Mouse (Mus musculus) hindbrain, embryonic 12.5 days (tissue): ENCODE results near the gene Adgrb3. TPM values are rescaled to one million over a fixed set of nuclear protein-coding genes. Genes with fewer than 3 reads are reported as not detected.
A peak's percentile ranks its signal among the peaks of the same experiment; 100 is the strongest.
"Not testable (repeated sequence)": the region's sequence is repeated elsewhere in the genome, so short reads cannot be mapped to it uniquely, and the experiment has no call there.

ENCODE experiments used
- ATAC-seq: fragments of 200-750 bp; cut with Nextera tagmentation; 2 replicates; pipeline ENCODE4 v1.8.0; 2017; ENCODE audit warnings: moderate TSS enrichment; ENCODE audit not compliant: low FRiP score
- H3K27ac ChIP-seq: fragments of 300-500 bp; sonication (generic); 2 replicates; pipeline ENCODE4 v1.5.1; 2016; ENCODE audit warnings: mild to moderate bottlenecking
- H3K27me3 ChIP-seq: fragments of 300-500 bp; sonication (generic); 2 replicates; pipeline ENCODE4 v1.6.1; 2016; ENCODE audit warnings: mild to moderate bottlenecking
- H3K36me3 ChIP-seq: fragments of 300-500 bp; sonication (generic); 2 replicates; pipeline ENCODE4 v1.6.1; 2016; ENCODE audit warnings: mild to moderate bottlenecking
- H3K4me1 ChIP-seq: fragments of 300-500 bp; sonication (generic); 2 replicates; pipeline ENCODE4 v1.6.1; 2016
- H3K4me2 ChIP-seq: fragments of 300-500 bp; sonication (generic); replicated peaks from 2 replicates; pipeline ENCODE4 v1.6.1; 2016; ENCODE audit warnings: mild to moderate bottlenecking
- H3K4me3 ChIP-seq: fragments of 300-500 bp; sonication (generic); 2 replicates; pipeline ENCODE4 v1.5.1; 2016; ENCODE audit warnings: mild to moderate bottlenecking
- H3K9ac ChIP-seq: fragments of 300-500 bp; sonication (generic); 2 replicates; pipeline ENCODE4 v1.6.1; 2016; ENCODE audit warnings: mild to moderate bottlenecking, moderate library complexity
- H3K9me3 ChIP-seq: fragments of 300-500 bp; sonication (generic); replicated peaks from 2 replicates; pipeline ENCODE4 v1.6.1; 2016; ENCODE audit warnings: mild to moderate bottlenecking
- WGBS: fragments of 180-500 bp; shearing (Covaris S2); methylation state at CpG from one replicate; pipeline ENCODE4 v1.1.7; 2016; 5-methylcytosine and 5-hydroxymethylcytosine counted together
- polyA plus RNA-seq: library from polyadenylated mRNA; unstranded; fragments of >200 nt; fragmentation: Nextera tagmentation; extraction: Ambion mirVana; gene quantifications from 2 replicates; pipeline ENCODE4 v1.2.1, GENCODE M21; 2016

The Adgrb3 gene
- polyA plus RNA-seq, 1 experiment from 2014 or later = 22.4 TPM

GRCm38 (mm10) chr1:25490174-25490573 lies 339.3 kb downstream of the Adgrb3 start:
- WGBS = 77% methylated on average over 2 of the region's 2 CpGs

DNA sequence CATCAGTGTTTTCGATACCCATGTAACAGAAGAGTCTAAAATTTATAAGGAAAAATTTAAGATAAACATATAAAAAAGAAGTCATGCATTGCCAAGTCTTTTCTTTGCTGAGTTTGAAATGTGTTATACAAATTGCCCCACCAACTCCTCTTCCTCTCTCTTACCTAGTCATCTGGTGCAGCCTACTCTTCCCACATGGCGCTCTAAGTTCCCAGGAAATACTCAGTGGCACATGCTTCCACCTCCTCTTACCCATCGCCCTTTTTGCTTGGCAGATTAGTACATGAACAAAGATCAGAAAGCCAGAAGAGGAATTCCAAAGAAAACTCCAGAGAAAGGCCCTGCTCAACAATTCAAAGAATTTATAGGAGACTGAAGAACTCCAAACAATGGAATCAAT lies 353.8 kb downstream of the Adgrb3 start:
- Histone ChIP-seq H3K9ac (no peak overlapping the region), H3K4me1 (no peaks in the 10 kb centered on the region), H3K4me3 (no peak overlapping the region), H3K36me3 (no peaks in the 10 kb centered on the region), H3K9me3 (no peaks in the 10 kb centered on the region), H3K4me2 (no peak overlapping the region), H3K27ac (no peak overlapping the region), H3K27me3 (no peaks in the 10 kb centered on the region)
- 76% methylated on average over 3 of the region's 3 CpGs for WGBS
- no peak for ATAC-seq

More at GRCm38 (mm10) chr1:25490174-25490573, 339.3 kb downstream of the Adgrb3 start:
- Histone ChIP-seq H3K36me3 (no peaks in the 10 kb centered on the region), H3K4me2 (no peak overlapping the region), H3K4me1 (no peaks in the 10 kb centered on the region), H3K9me3 (no peaks in the 10 kb centered on the region), H3K9ac (no peak overlapping the region), H3K4me3 (no peak overlapping the region), H3K27ac (no peak overlapping the region), H3K27me3 (no peaks in the 10 kb centered on the region)
- ATAC-seq = no peak

DNA sequence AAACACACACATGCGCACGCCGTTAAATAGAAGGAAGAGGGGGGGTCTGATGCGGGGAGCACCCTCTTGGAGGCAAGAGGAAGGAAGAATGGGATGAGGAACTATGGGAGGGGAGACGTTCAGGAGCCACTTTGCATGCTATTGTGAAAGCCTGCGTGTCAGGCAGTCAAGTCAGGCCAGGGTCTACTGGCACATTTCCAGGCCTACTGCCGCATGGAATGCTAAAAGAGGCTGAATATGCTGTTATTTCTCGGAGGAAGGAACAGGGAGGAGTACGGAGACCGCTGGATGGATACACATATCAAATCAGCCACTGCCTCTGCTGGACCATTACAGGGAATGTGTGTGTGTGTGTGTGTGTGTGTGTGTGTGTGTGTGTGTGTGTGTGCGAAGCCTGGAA lies 355.0 kb downstream of the Adgrb3 start:
- peak; percentile 43 for ATAC-seq
- no peak overlapping the region for H3K4me3 ChIP-seq
- H3K9me3 ChIP-seq = no peaks in the 10 kb centered on the region
- no peak overlapping the region for H3K27ac ChIP-seq
- 72% methylated on average over 11 of the region's 11 CpGs for WGBS
- no peaks in the 10 kb centered on the region for H3K36me3 ChIP-seq
- H3K4me1 ChIP-seq = no peaks in the 10 kb centered on the region
- no peaks in the 10 kb centered on the region for H3K27me3 ChIP-seq
- no peak overlapping the region for H3K9ac ChIP-seq
- H3K4me2 ChIP-seq = no peak overlapping the region

DNA sequence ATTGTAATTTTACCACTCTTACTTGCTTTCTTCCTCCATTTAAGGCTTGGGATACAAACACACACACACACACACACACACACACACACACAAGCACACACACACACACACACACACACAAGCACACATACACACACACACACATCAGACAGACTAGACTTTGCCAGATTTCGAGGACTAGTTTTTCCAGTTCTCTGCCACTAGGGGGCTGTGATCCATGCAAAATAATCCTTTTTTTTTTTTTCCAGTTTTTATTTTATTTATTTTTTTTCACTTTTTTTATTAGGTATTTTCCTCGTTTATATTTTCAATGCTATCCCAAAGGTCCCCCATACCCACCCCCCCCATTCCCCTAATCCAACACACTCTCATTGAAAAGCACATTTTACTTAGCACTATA lies 357.9 kb downstream of the Adgrb3 start:
- H3K27ac ChIP-seq, H3K27me3 ChIP-seq, H3K9me3 ChIP-seq, H3K4me3 ChIP-seq, H3K4me1 ChIP-seq, H3K9ac ChIP-seq, H3K36me3 ChIP-seq, ATAC-seq, H3K4me2 ChIP-seq: not testable (repeated sequence)
- WGBS = 63% methylated on average over 2 of the region's 2 CpGs

DNA sequence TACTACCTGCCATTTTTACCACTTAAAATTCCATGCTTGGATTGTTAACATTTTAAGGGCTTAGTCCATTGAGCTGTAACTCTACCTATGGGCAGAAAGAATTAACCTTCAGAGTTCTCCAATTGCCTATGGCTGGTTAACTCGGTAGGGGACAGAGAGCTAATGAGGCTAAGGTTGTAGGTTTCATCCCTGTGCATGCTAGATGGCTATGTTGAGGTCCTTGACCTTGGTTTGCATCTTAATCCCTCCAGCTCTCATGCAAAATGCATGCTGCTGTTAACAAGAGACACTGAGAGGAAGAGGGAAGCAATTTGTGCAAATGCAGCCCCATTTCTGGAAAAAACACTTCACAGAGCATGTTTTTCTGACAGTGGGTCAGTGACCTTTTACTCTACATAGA lies 366.9 kb downstream of the Adgrb3 start:
- H3K9me3 ChIP-seq = no peaks in the 10 kb centered on the region
- H3K4me3 ChIP-seq = no peak overlapping the region
- ATAC-seq = no peak
- H3K9ac ChIP-seq = no peak overlapping the region
- 48% methylated on average over 1 of the region's 1 CpGs for WGBS
- H3K27ac ChIP-seq = no peak overlapping the region
- no peak overlapping the region for H3K4me2 ChIP-seq
- H3K36me3 ChIP-seq = no peaks in the 10 kb centered on the region
- H3K27me3 ChIP-seq = no peaks in the 10 kb centered on the region
- no peaks in the 10 kb centered on the region for H3K4me1 ChIP-seq

- Histone ChIP-seq H3K4me2 (no peak overlapping the region), H3K9me3 (no peaks in the 10 kb centered on the region), H3K9ac (no peak overlapping the region), H3K4me1 (no peaks in the 10 kb centered on the region), H3K27ac (no peak overlapping the region), H3K36me3 (no peaks in the 10 kb centered on the region), H3K27me3 (no peaks in the 10 kb centered on the region), H3K4me3 (no peak overlapping the region)
- 67% methylated on average over 2 of the region's 2 CpGs for WGBS
- ATAC-seq = no peak
These were observed 394.0 kb downstream of the Adgrb3 start for GRCm38 (mm10) chr1:25435506-25435905.

DNA sequence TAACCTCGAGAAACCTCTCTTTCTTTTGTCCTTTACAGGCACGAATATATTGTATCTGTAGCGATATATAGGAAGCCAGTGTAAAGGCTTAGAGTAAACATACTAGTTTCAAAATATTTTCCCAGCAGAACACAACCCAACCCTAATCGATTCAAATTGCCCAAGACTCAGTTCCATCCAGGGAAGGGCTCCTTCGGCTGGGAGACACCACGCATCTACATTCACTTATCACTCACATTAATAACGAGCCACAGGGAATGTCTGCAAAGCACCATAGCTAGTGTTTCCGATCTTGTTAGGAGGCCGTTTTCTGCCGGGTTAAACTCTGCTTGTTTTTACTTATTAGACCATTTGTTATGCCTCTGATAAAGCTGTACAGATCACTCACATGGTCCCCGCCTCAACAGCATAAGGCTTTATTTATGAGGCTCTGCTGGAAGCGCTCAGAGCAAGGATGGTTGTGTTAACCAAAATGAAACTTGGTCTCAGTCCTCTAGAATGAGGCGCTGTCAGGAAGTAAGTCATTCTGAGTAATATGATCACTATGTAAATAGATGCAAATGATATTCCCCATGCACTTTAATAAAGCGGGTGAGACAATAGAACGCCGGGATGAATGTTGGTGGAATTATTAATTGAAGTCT lies 399.2 kb downstream of the Adgrb3 start:
- Histone ChIP-seq H3K9me3 (no peaks in the 10 kb centered on the region), H3K4me3 (no peak overlapping the region), H3K36me3 (no peaks in the 10 kb centered on the region), H3K4me2 (peak overlapping the region; percentile 7; the same call in 1 of the 2 replicates), H3K27me3 (no peaks in the 10 kb centered on the region), H3K9ac (no peak overlapping the region), H3K27ac (peak overlapping the region; percentile 55), H3K4me1 (no peaks in the 10 kb centered on the region)
- WGBS = 56% methylated on average over 16 of the region's 16 CpGs
- peak; percentile 88 for ATAC-seq

GRCm38 (mm10) chr1:25420701-25421100 lies 408.8 kb downstream of the Adgrb3 start:
- Histone ChIP-seq H3K9me3 (no peaks in the 10 kb centered on the region), H3K27me3 (no peaks in the 10 kb centered on the region), H3K4me3 (no peak overlapping the region), H3K4me2 (no peak overlapping the region), H3K27ac (no peak overlapping the region), H3K9ac (no peak overlapping the region), H3K4me1 (no peaks in the 10 kb centered on the region), H3K36me3 (no peaks in the 10 kb centered on the region)
- WGBS = 89% methylated on average over 2 of the region's 2 CpGs
- no peak for ATAC-seq

DNA sequence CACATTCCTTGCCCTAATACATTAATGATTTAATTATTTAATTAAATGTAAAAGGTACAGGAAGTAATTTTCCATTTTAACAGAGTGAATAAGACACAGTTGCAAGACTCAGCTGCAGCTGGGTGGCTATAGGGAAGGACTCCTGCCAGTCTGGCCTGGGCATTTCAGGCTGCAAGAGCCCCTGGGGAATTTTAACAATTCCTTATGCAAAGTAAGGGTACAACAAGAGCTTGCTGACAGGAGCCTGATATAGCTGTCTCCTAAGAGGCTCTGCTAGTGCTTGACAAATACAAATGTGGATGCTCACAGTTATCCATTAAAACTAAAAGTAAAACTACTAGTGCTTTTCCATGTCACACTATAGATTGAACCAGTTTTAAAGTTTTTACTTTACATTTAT lies 410.1 kb downstream of the Adgrb3 start:
- Histone ChIP-seq H3K4me1 (no peaks in the 10 kb centered on the region), H3K9me3 (no peaks in the 10 kb centered on the region), H3K4me3 (no peak overlapping the region), H3K36me3 (no peaks in the 10 kb centered on the region), H3K27me3 (no peaks in the 10 kb centered on the region), H3K9ac (no peak overlapping the region), H3K27ac (no peak overlapping the region), H3K4me2 (no peak overlapping the region)
- ATAC-seq = peak; percentile 82

DNA sequence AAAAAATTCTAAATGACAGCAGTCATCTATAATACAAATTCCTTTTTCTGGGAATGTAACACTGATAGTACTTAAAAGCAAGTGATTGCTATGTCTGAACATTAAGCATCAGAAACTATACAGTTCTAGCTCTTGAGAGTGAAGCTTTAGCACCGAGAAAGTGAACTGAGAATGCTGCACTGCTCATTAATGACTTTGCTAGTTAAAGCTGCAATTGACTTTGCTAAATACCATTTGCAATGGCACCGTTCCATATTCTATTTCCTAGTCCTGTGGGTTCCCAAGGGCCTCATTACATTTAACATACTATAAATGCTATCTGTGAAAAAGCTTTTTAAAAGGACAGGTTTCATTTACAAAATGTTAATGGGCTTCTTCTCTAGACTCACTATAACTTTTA lies 414.4 kb downstream of the Adgrb3 start:
- ATAC-seq = no peak
- WGBS = 66% methylated on average over 2 of the region's 2 CpGs

DNA sequence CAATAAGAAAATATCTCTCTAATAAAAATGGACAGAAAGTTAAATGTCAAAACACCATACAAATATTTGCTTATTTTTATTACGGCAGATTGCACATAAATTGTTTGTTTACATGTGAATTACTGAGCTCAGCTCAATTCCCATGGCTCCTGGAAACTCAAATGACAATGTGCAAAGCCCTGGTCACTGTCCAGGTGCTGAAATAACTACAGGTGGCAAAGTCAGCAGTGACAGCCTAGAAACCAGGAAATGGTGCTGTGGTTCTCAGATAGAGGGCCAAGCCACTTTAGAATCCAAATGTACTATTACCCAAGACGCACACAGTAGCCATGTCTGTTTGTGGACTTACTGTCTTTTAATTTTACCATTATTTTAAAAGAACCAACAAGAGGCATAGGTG lies 465.3 kb downstream of the Adgrb3 start:
- ATAC-seq = no peak
- H3K4me3 ChIP-seq = no peak overlapping the region
- H3K4me2 ChIP-seq = no peak overlapping the region
- 82% methylated on average over 2 of the region's 2 CpGs for WGBS
- no peaks in the 10 kb centered on the region for H3K4me1 ChIP-seq
- no peaks in the 10 kb centered on the region for H3K27me3 ChIP-seq
- H3K9ac ChIP-seq = no peak overlapping the region
- no peaks in the 10 kb centered on the region for H3K36me3 ChIP-seq
- H3K27ac ChIP-seq = no peak overlapping the region
- no peaks in the 10 kb centered on the region for H3K9me3 ChIP-seq

More for the DNA sequence above, 414.4 kb downstream of the Adgrb3 start:
- Histone ChIP-seq H3K27me3 (no peaks in the 10 kb centered on the region), H3K4me1 (no peaks in the 10 kb centered on the region), H3K4me3 (no peak overlapping the region), H3K9ac (no peak overlapping the region), H3K4me2 (no peak overlapping the region), H3K9me3 (no peaks in the 10 kb centered on the region; the same call in 1 of the 2 replicates), H3K27ac (no peak overlapping the region), H3K36me3 (no peaks in the 10 kb centered on the region)

- no peak for ATAC-seq
- Histone ChIP-seq H3K4me3 (no peak overlapping the region), H3K9me3 (no peaks in the 10 kb centered on the region), H3K27me3 (no peaks in the 10 kb centered on the region), H3K9ac (no peak overlapping the region), H3K4me1 (no peaks in the 10 kb centered on the region), H3K4me2 (no peak overlapping the region), H3K27ac (no peak overlapping the region), H3K36me3 (no peaks in the 10 kb centered on the region)
- WGBS = 96% methylated on average over 4 of the region's 4 CpGs
These were observed 471.0 kb downstream of the Adgrb3 start for GRCm38 (mm10) chr1:25358554-25358953.

- no peak overlapping the region for H3K9ac ChIP-seq
- H3K9me3 ChIP-seq = no peaks in the 10 kb centered on the region
- no peak overlapping the region for H3K27ac ChIP-seq
- H3K4me1 ChIP-seq = no peaks in the 10 kb centered on the region
- 92% methylated on average over 5 of the region's 5 CpGs for WGBS
- ATAC-seq = no peak
- H3K36me3 ChIP-seq = no peaks in the 10 kb centered on the region
- no peak overlapping the region for H3K4me3 ChIP-seq
- no peaks in the 10 kb centered on the region for H3K27me3 ChIP-seq
- H3K4me2 ChIP-seq = no peak overlapping the region
These were observed 474.0 kb downstream of the Adgrb3 start for GRCm38 (mm10) chr1:25355486-25355885.
